ENCODE assay signal across 8 mouse cellular contexts in the genomic region with DNA sequence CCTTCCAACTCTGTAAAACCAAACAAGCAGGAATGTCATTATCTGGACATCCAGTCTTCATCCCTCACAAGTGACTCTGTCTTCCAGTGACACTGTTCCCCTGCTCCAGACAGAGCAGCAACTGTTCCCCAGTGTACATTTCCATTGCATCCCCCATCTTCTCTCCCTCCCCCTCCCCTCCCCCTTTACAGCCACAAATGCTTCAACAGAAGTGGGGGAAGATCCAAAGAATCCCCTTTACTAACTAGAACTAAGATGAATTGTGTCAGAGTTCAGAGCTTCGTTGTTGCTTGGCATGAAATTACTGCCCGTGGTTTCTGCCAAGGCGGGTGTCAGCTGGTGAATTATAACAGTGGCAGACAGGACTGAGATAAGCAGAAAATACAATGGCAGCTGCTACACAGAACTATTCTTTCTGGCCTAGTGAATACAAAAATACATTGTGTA.
DNase-seq lines count a peak whose midpoint lies in the region; ATAC-seq and TF ChIP-seq lines count a peak whose summit lies in the region.

No protein-coding gene starts in this region.

- DNase-seq in testis, postnatal 14 days (ENCODE audit: low spot score): peak; percentile 6
- DNase-seq in testis, postnatal 10 days (ENCODE audit: low spot score): no peak
- peak; percentile 82 for DNase-seq in forebrain, embryonic 14.5 days (ENCODE audit: low spot score)
- DNase-seq in kidney, adult 8-10 months: peak; percentile 5 to 33
- DNase-seq in lung, adult 2 months: peak; percentile 3
- peak; percentile 16 for DNase-seq in retina, embryonic 14.5 days (ENCODE audit: low spot score)
- DNase-seq in thymus, postnatal 36 days: no peak
- no peak for DNase-seq in urinary bladder, postnatal 10 days (ENCODE audit: low spot score)

- 8% methylated on average over 3 of the region's 3 CpGs for WGBS in forebrain, embryonic 14.5 days
- WGBS in lung, adult 2 months: 22% methylated on average over 3 of the region's 3 CpGs

- no peak overlapping the region for H3K9ac ChIP-seq in forebrain, embryonic 14.5 days (ENCODE audit: low read length)

- TF ChIP-seq POLR2A in lung, adult 2 months (IDR thresholded peaks at IDR 0.05; ENCODE audit: borderline replicate concordance, extremely low read depth, low read depth, low read length): no peak

- no peak overlapping the region for H3K4me2 ChIP-seq in forebrain, embryonic 14.5 days (ENCODE audit: low read length)

- H3K4me1 ChIP-seq in forebrain, embryonic 14.5 days (ENCODE audit: control insufficient read depth, insufficient read depth, low read length): peaks cover 3% of the 10 kb centered on the region
- H3K4me1 ChIP-seq in lung, adult 2 months (ENCODE audit: control insufficient read depth, insufficient read depth, low read length): peaks cover 2% of the 10 kb centered on the region; the same call in 1 of the 2 replicates

- TF ChIP-seq CTCF in lung, adult 2 months (IDR thresholded peaks at IDR 0.05; ENCODE audit: insufficient read depth, low read length): no peak

- peak; percentile 90 for ATAC-seq in forebrain, embryonic 14.5 days

- H3K27ac ChIP-seq in forebrain, embryonic 14.5 days (ENCODE audit: low read depth, low read length): peak overlapping the region; percentile 45; the same call in 1 of the 2 replicates

- no peak overlapping the region for H3K4me3 ChIP-seq in forebrain, embryonic 14.5 days (ENCODE audit: low read depth, low read length)
- no peak overlapping the region for H3K4me3 ChIP-seq in lung, adult 2 months (replicated peaks; ENCODE audit: extremely low read depth, low read depth, low read length)

- H3K9me3 ChIP-seq in forebrain, embryonic 14.5 days (replicated peaks; ENCODE audit: control insufficient read depth, low read length): no peaks in the 10 kb centered on the region

- H3K27me3 ChIP-seq in forebrain, embryonic 14.5 days (replicated peaks; ENCODE audit: control insufficient read depth, insufficient read depth, low read length): no peaks in the 10 kb centered on the region

- H3K36me3 ChIP-seq in forebrain, embryonic 14.5 days (ENCODE audit: control insufficient read depth, insufficient read depth, low read length): no peaks in the 10 kb centered on the region

Comparison
In these comparisons a context has a peak if more than half of its experiments do, and no peak if none do; other contexts are left out.
1. DNase-seq: peak in testis, postnatal 14 days (single experiment), forebrain, embryonic 14.5 days (single experiment), kidney, adult 8-10 months (2 of 2), lung, adult 2 months (single experiment) and retina, embryonic 14.5 days (single experiment); none in testis, postnatal 10 days (single experiment), thymus, postnatal 36 days (0 of 2) and urinary bladder, postnatal 10 days (single experiment).